Mouse (Mus musculus): ENCODE measurements around the gene Acsl1.

The Acsl1 gene

DNA sequence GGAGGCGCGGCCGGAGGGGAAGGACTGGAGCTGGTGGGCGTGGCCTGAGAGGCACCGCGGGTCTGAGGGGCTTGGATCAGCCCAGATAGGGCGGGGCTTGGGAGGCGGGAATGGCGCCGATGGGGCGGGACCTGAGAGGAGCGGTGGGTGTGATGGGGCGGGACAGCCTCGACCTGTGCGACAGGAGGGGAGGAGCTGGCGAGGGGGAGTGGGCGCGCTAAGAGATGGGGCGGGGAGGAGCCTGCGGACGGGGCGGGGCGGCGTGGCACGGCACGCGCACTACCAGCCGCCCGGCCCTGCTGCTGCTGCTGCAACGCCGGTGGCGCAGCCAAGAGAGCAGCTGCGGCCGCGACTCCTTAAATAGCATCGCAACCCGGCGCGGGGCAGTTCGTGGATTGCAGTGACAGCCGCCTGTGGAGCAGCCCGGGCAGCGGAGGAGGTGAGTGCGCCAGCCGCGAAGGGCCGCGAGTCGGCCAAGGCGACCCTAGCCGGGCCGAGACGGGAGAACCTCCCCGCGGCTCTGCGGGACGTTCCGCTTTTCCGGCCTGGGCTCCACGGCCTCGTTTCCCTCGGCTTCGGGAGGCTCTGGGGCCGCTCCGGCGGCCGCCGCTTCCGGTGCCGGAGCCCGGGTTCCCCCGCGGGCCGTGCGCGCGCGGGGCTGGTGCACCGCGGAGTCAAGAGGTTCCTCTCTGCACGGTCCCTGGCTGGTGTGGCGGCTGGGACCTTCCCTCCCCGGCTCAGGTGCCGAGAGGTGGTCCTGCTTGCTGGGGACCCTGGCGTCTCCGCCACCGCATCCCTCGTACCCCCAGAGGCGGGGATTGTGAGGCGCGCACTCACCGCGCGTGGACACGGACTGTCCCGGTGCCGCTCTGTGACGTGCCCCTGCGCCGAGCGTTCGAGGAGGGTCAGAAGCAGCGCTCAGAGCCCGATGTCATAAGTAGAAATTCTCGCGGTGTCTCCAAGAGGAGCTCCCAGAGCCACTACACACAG, at the start of gene Acsl1:
Gene Acsl1 (plus strand): TSS at position 246 of the 990 bp plus-strand sequence.
- DNase-seq (ENCODE audit: inconsistent age in 2 of 2, low spot score in 1 of 2): peak; percentile 100

DNA sequence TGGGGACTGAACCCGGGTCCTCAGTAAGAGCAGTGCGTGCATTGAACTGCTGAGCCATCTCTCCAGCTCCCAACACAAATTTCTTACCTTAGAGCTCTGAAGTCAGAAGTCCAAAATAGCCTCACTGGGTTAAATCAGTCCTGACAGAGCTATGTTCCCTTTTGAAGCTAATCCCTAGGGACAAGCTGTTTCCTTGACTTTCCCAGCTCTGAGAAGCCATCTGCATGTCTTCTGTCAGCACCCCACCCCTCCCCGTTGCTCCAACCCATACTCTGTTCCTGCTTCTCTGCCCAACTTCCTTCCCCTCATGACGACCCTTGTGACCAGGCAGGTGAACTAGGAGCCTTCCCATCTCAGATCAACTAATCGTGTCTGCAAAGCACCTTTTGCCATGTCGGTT, 49.3 kb upstream of the Acsl1 start:
- no peak for DNase-seq (ENCODE audit: inconsistent age in 2 of 2, low spot score in 1 of 2)

DNA sequence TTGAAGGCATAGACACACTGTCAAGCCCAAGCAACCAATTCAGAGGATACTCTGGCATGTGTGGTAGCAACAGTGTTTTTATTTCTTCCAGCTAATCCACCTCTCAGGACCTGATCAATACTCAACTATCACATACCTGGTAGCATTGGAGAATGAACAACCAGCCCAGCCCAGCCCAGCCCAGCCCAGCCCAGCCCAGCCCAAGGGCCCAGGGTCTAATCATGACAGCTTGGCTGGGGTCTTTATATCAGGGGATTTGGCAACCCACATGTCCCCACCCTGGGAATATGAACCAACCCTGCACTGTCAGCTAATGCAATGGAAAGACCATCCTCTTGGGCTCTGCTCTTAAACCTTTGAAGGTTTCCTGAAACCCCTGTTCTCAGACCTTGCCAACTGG, 42.9 kb upstream of the Acsl1 start:
- no peak for DNase-seq (ENCODE audit: inconsistent age in 2 of 2, low spot score in 1 of 2)

DNA sequence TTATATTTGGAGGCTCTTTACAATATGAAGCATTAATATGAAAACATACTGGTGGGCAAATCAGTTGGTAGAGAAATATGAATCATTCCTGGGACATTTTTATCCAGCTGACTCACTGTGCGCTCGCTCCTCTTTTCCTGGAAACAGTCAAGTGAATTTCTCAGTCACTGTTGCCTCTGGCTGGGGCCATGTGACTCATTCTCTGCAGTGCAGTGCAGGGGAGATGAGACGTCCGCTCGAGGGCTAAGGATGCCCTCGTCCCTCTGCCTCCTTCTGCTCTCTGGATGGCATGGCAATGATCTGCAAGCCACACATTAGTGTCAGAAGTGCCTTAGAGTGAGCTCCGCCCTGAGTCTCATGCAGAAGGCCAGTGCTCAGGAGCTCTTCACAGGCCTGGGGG, 41.0 kb upstream of the Acsl1 start:
- DNase-seq (ENCODE audit: inconsistent age in 2 of 2, low spot score in 1 of 2): peak; percentile 85 to 91

DNA sequence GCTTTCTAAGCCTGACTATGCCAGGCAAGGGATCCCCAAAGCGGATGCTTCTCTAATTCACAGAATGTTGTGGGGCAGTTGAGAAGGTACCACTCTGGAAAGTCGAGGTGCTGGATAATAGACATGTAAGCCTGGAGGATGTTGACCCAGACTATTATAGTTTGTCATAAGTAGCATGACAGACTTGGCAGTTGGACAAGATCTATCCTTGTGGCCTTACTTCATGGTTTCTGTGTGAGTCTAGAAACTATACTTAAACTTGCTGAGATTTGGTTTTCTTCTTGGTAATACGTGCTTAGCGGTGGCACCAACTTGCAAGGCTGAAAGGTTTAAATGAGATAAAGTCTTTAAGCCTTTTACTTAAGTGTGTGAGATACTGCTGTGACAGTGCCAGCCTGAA, 38.9 kb upstream of the Acsl1 start:
- DNase-seq (ENCODE audit: inconsistent age in 2 of 2, low spot score in 1 of 2): peak in 1 of 2 experiments; percentile 68

DNA sequence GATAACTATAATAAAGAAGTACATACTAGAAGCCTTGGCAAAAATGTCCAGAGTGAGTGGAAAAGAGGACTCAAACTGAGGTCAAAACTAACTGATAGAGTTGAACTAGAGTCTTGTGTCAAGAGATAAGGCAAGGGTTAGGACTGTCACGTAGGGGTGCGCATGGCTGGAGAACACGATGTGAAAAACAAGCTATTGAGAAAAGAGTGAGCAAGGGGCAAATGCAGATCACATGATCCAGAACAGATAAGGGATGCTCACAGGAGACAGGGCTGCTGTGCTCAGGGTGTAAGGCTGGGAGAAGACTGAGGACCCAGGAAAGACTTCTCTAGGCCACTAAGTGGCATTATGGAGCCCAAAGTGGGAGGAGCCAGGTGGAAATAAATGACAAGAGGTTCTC, 38.3 kb upstream of the Acsl1 start:
- no peak for DNase-seq (ENCODE audit: inconsistent age in 2 of 2, low spot score in 1 of 2)

DNA sequence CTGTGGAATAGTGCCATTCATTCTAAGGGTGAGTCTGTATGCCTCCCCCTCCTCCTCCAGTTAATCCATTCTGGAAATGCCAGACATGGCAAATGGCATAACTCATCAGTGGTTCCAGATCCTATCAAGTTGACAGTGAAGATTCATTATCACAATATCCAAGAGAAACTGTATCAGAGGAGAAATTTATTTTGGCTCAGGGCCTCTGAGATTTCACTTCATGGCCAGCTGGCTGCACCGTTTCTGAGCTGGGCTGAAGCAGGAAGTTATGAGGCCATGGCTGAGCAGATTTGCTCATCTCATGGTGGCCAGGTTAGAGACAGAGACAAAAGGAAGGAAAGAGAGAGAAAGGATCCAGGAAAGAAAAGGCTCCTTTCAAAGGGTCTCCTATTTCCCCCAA, 37.2 kb upstream of the Acsl1 start:
- DNase-seq (ENCODE audit: inconsistent age in 2 of 2, low spot score in 1 of 2): peak in 1 of 2 experiments; percentile 81

DNA sequence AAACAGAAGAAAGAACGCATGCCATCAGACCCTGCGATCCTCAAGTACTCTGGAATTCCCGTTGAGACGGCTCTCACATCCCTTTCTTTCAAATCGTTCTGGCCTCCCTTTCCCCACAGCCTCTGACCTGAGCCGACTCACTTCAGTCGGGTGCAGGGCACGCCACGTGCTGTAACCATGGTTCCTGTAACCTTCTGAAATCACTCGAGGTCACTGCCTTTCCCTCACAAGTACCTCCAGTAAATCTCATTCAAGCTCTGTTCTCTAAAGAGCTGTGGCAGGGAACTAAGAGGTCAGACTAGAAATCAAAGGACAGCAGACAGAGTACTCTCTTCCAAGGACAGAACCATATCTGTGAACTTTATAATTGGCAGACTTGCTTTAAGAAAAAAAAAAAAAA, 32.3 kb upstream of the Acsl1 start:
- DNase-seq (ENCODE audit: inconsistent age in 2 of 2, low spot score in 1 of 2): peak; percentile 91 to 93

DNA sequence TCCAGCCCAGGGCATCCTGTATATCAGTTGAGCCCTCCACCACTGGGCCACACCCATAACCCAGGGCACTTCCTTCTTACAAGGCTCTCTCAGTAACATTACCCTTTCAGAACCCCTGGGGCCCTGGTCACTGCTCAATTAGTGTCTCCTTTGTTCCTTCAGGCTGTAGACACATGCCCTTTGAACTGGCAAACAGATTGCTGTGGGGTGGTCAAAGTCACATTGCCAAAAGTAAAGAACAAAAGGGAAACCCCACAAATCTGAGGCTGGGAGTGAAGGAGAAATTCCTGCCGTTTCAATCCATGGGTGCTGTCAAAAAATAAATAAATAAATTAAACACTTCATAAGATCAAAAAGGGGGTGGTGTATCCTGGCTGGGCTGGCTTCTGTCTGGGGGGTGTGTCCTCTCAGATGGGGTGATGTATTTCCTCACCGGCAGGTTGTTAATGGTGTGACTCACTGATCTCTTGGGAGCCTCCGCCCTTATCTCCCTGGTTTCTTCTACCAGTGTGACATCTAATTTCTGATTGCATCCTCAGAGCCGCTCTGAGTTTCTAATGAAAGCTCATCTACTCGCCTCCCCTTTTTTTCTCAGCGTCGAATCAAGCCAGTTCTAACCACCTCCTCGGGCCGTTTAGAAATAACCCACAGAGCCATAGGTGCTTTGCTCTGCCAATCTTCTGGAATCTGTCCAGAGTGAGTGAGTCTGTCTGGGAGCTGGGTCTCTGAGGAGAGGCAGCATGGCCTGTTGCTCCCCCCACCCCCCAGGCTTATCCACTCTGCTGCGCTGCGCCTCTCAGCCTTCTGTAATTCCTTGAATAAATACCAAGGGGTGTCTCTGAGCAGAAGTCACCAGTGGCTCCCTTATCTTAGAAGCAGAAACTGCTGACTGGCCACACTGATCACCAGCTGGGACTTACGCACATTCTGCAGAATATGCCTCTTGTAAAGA, 24.6 kb upstream of the Acsl1 start:
- DNase-seq (ENCODE audit: inconsistent age in 2 of 2, low spot score in 1 of 2): peak in 1 of 2 experiments; percentile 43

DNA sequence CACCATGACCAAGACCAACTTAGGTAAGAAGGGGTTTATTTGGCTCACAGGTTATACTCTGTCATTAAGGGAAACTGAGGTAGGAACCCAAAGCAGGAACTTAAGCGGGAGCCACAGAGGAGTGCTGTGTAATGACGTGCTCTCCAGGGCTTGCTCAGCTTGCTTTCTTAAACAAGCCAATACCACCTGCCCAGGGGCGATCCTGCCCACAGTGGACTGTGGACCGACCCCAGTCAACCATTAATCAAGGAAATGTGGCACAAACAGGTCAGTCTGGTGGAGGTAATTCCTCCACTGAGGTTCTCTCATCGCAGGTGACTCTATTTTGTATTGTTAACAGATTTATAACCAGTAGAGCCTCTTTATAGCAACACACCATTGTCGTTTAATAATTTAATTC, 23.5 kb upstream of the Acsl1 start:
- DNase-seq (ENCODE audit: inconsistent age in 2 of 2, low spot score in 1 of 2): no peak

DNA sequence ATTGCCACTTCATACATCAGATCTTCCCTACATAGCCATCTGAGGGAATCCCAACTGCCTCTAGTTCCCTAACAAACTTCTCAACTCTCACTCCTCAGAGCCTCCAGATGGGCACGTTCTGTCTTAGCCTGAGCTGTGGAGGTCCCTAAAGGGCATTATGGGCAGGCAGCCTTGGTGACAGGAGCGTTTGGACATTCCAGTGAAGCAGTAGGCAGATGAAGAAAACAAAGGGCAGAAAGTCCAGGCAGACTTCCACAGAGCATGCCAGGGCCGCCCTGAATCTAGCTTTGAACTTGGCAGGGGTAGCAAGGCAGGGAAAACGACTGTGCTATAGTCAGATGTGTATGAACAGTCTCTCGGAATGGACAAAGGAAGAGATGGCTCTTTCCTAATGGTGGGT, 22.2 kb upstream of the Acsl1 start:
- no peak for DNase-seq (ENCODE audit: inconsistent age in 2 of 2, low spot score in 1 of 2)

DNA sequence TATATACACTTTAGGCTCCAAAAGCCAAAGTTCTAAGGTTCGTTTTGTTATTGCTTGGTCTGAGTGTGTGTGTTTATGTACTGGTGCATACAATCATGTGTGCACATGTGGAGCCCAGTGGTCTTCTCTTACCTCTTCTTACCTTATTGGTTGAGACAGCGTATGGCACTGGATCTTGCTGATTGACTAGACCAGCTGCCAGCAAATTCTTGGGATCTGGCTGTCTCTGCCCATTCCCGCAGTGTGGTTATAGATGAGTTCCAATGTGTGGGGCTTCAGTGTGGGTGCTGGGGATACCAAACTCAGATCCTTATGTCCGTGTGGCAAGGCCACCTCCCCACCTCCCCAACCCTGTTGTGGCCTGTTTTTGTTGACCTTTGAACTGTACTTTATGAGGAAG, 21.8 kb upstream of the Acsl1 start:
- no peak for DNase-seq (ENCODE audit: inconsistent age in 2 of 2, low spot score in 1 of 2)

DNA sequence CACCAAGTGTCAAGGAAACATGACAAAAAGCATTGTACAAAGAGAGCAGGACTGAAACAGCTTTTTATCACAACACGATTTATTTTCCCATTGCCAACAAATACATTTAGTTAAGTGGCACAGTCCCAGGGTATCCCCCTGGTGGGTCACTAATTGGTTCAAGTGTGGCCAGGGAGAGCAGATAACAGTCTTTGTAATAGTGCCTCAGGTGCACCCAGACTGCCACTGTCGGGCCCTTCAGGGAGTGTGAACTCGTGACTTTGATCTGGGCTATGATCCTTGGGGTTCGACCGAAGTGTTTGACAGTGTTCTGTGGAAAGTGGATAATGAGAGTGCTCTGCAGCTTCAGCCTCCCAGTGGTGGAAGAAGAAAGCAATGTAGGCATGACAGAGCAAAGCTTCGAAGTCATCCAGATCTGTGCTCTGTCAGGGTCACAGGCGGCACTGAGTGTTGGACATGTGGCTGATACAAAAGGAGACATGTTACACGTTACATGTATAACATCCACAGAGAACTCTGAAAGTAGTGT, 21.1 kb upstream of the Acsl1 start:
- no peak for DNase-seq (ENCODE audit: inconsistent age in 2 of 2, low spot score in 1 of 2)

DNA sequence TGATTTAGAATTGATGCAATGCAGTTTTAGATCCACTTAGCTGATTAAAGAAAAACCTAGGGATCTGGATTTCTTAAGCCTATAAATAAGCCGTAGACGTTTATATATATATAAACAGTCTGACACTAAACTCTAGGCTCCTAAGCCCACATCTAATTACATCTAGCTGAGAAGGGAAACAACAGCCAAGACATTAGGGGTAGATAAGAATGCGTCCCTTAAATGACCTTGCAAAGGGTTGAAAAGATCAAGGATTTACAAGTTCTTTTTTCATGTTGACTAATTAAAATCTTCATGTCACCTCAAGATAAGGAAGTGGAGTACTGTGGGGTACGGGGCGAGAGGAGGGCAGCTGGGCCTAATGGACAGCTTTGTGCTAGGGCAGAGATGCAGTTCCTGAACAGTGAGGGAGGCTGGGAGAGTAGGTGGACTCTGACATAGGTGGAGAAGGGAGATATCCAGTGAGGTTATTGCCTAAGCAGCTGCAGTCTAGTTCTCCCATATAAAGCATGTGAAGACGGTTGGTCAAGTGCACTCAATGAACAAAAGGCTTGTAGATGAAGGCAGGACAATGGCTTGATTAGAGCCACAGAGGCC, 12.5 kb upstream of the Acsl1 start:
- DNase-seq (ENCODE audit: inconsistent age in 2 of 2, low spot score in 1 of 2): no peak

DNA sequence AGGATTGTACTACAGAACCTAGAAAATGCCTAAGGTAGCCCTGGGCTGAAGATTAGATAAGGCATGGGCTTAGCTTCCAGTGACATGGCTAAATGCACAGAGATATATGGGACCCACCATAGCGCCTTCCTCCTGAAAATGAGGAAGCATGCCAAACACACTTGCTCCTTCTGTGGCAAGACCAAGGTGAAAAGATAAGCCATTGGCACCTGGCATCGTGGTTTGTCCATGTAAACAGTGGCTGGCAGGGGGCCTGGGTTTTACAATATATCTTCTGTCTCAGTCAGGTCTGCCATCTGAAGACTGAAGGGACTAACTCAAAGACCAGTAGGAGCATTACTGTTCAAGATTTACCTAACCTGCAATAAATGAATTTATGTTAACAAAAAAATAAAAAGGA, 2.4 kb upstream of the Acsl1 start:
- DNase-seq (ENCODE audit: inconsistent age in 2 of 2, low spot score in 1 of 2): no peak

DNA sequence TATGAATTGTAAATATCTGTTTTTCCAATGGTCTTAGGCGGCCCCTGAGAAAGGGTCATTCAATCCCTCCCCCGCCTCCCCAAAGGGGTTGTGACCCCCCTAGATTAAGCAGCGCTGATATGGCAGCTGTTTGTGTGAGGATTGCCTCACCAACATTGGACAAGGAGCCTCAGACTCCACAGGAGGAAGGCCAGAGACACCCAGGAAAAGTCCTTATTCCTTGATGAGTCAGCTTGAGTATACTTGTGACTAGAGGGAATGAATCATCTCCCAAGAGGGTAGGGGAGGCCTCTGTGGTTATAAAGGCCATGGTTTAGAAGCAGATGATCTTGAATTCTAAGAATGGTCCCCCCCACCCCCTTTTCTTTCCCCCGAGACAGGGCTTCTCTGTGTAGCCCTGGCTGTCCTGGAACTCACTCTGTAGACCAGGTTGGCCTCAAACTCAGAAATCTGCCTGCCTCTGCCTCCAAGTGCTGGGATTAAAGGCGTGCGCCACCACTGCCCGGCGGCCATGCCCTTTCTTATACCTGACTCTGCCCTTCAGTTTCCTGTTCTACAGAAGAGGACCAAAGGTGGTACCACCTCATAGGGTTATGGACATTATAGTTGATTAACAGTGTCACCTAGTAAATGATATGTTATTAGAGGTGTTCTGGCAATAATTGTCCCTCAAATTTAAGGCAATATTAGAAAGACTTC, 1.6 kb upstream of the Acsl1 start:
- DNase-seq (ENCODE audit: inconsistent age in 2 of 2, low spot score in 1 of 2): peak in 1 of 2 experiments; percentile 57

DNA sequence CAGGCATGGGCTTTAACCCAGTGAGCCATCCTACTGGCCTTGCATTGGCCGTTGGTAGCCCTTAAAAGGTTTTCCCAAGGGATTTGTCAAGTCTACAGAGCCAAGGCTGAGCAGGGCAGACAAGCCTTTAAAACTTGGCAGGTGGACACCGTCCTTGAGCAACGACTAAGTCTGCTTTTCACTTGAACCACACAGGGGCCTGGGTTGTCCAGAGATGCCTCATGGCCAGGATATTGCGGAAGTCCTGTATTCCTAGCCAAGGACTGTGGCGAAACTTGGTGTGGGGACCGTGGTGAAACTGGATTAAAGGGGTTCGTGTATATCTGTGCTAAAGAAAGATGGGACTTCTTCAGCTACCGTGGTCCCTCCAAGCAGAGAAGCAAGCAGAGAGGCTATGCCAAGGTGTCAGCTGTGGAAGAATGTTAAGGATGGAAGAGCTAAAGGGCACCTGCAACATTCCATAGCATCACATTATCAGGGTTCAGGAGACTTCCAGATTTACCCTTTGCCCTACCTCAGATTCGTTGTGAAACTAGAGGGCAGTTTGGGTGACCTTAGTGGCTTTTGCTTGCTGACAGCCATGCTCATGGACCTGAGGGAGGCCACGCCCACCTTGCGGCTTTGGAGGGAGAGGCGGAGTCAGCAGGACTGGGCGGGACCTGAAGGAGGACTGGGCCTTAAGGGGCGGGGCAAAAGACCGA, 596 bp upstream of the Acsl1 start:
- DNase-seq (ENCODE audit: inconsistent age in 2 of 2, low spot score in 1 of 2): peak in 1 of 2 experiments; percentile 65

DNA sequence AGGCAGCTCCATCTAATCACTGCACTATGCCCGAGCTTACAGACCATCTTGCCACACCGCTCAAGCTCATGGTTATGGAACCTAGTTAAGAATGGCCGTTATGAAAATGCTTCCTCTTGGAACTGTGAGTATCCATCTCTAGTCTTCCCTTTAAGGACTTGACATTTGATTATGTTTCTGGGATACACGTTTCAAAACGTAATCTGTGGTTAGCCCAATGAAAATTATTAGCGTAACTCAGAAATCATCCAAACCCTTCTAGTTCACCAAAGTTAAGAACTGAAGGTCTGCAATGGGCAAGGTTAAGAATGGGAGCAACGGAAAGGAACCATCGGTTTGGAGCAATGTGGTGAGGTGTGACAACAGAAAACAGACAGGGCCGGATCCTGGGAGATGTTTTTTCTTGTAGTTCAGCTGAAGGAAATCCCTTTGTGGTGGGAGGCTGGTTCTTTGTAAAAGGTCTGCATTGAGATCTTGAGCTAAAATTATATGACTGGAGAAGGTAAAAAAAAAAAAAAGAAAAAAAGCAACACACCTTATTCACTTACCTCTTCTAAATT, 1.2 kb downstream of the Acsl1 start:
- DNase-seq (ENCODE audit: inconsistent age in 2 of 2, low spot score in 1 of 2): no peak

DNA sequence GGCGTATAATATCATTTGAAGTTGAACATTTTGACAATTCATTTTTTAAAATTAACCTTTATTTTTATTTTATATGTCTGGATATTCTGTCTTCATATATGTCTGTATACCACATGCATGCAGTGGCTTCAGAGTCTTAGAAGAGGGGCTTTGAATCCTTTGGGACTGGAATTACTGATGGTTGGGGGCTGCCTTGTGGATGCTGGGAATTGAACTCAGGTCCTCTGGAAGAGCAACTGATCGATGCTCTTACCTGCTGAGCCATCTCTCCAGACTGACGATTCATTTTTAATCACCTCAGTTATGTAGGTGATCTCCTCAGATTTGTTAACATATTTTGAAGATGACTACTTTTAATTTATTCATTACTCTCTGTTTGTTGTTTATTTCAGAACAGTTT, 3.3 kb downstream of the Acsl1 start:
- no peak for DNase-seq (ENCODE audit: inconsistent age in 2 of 2, low spot score in 1 of 2)
